In genomic region chr6:36507946-36508345, GRCm38 (mm10) we compare ENCODE assay signal across 15 mouse cellular contexts.
A peak's percentile ranks its signal among the peaks of the same experiment; 100 is the strongest.
DNase-seq lines count a peak whose midpoint lies in the region; ATAC-seq lines count a peak whose summit lies in the region.
"Had no signal": no experiment of that assay in that cellular context is flagged by ENCODE, and none has a peak within 500 bp of the region (broad histone marks: within the 10 kb centered on the region; RNA-seq: fewer than 3 reads in every experiment).

No protein-coding gene starts in this region.

- no peak overlapping the region for H3K4me3 ChIP-seq in heart, embryonic 15.5 days
- H3K4me3 ChIP-seq: forebrain, embryonic 12.5 days; hindbrain, embryonic 12.5 days; layer of hippocampus, adult 2 months; limb, embryonic 13.5 days; midbrain, embryonic 10.5 days had no signal

- no peak overlapping the region for H3K9ac ChIP-seq in heart, embryonic 15.5 days
- H3K9ac ChIP-seq: forebrain, embryonic 12.5 days; hindbrain, embryonic 12.5 days; limb, embryonic 13.5 days had no signal

- peak; percentile 38; the same call in 1 of the 2 replicates for ATAC-seq in frontal cortex, adult (ENCODE audit: low TSS enrichment)
- ATAC-seq in heart, embryonic 15.5 days (replicated peaks; ENCODE audit: insufficient number of reproducible peaks, insufficient read depth, low FRiP score, low read depth), result peak; percentile 89

- peak overlapping the region; percentile 29; the same call in 1 of the 2 replicates for H3K4me2 ChIP-seq in heart, embryonic 15.5 days
- H3K4me2 ChIP-seq: forebrain, embryonic 12.5 days; hindbrain, embryonic 12.5 days; limb, embryonic 13.5 days had no signal

- no peaks in the 10 kb centered on the region for H3K27me3 ChIP-seq in heart, embryonic 15.5 days
- H3K27me3 ChIP-seq: forebrain, embryonic 12.5 days; hindbrain, embryonic 12.5 days; limb, embryonic 13.5 days had no signal

- peak overlapping the region; percentile 96 for H3K27ac ChIP-seq in heart, embryonic 15.5 days
- H3K27ac ChIP-seq: forebrain, embryonic 12.5 days; hindbrain, embryonic 12.5 days; layer of hippocampus, adult 2 months; limb, embryonic 13.5 days; midbrain, embryonic 10.5 days had no signal

- no peak for DNase-seq in frontal cortex, postnatal 14 days (ENCODE audit: low spot score in 2 of 2)
- DNase-seq in lung, postnatal 10 days, result peak; percentile 62
- no peak for DNase-seq in lung, postnatal 36 days
- peak; percentile 5 for DNase-seq in retina, postnatal 7 days (ENCODE audit: low read depth, low spot score)
- DNase-seq in cerebellum, adult 9-11 months, result no peak
- no peak for DNase-seq in urinary bladder, adult 18-20 months (ENCODE audit: low spot score in 2 of 2)
- DNase-seq: cerebellum, postnatal 14 days; kidney, adult 11 months had no signal

- H3K4me1 ChIP-seq in heart, embryonic 15.5 days (replicated peaks), result peaks cover 15% of the 10 kb centered on the region
- H3K4me1 ChIP-seq: forebrain, embryonic 12.5 days; hindbrain, embryonic 12.5 days had no signal

- WGBS in heart, embryonic 15.5 days, result 17% methylated on average over 7 of the region's 7 CpGs

- no peaks in the 10 kb centered on the region for H3K36me3 ChIP-seq in heart, embryonic 15.5 days
- H3K36me3 ChIP-seq: forebrain, embryonic 12.5 days; hindbrain, embryonic 12.5 days; limb, embryonic 13.5 days; midbrain, embryonic 10.5 days had no signal

- no peaks in the 10 kb centered on the region for H3K9me3 ChIP-seq in heart, embryonic 15.5 days (replicated peaks)
- H3K9me3 ChIP-seq: forebrain, embryonic 12.5 days; hindbrain, embryonic 12.5 days; limb, embryonic 13.5 days; midbrain, embryonic 10.5 days had no signal

Comparison
In these comparisons a context has a peak if more than half of its experiments do, and no peak if none do; other contexts are left out.
1. DNase-seq: peak in lung, postnatal 10 days (single experiment) and retina, postnatal 7 days (single experiment); none in frontal cortex, postnatal 14 days (0 of 2), lung, postnatal 36 days (single experiment), cerebellum, adult 9-11 months (single experiment) and urinary bladder, adult 18-20 months (0 of 2).